Mouse (Mus musculus) frontal cortex, postnatal 14 days (tissue): ENCODE measurements around the gene Fgfr2.

Experiments
- DNase-seq, 2 experiments: peaks; one replicate each; pipeline ENCODE4 v3.0.0; 2022; ENCODE audit warnings: low spot score in 2 of 2

The Fgfr2 gene

DNA sequence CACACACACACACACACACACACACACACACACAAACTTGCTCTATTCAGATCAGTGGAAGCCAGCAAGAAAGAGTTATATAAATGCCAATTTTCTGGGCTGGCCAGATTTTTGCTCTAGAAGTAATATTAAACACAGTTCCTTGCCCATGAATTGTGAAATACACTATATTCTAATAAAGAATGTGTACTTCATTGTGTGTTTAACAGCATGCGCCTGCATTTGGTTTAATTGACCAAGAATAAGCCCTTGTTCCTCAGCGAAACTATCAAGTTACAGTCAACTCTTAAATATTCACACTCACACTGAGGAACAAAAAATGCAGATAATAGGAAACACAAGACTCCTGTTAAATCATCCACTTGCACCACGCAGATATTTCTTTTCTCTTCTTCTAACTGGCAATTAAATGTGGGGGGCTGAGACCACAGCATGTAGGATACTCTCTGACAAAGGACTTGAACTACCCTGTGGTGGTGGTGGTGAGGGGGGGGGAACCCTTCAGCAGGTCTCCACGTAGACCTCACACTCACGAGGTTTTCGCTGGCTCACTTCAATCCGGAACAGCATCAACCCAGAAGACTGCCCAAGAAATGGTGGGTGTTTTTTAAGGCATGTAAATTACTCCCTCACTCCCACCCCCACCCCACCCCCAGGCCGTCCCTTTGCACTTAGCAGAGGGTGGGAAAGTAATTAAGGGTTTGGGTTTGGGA is 2865.0 kb downstream of the Fgfr2 start:
- no peak for DNase-seq

GRCm38 (mm10) chr7:130253264-130253663 is 2869.9 kb downstream of the Fgfr2 start:
- no peak for DNase-seq

DNA sequence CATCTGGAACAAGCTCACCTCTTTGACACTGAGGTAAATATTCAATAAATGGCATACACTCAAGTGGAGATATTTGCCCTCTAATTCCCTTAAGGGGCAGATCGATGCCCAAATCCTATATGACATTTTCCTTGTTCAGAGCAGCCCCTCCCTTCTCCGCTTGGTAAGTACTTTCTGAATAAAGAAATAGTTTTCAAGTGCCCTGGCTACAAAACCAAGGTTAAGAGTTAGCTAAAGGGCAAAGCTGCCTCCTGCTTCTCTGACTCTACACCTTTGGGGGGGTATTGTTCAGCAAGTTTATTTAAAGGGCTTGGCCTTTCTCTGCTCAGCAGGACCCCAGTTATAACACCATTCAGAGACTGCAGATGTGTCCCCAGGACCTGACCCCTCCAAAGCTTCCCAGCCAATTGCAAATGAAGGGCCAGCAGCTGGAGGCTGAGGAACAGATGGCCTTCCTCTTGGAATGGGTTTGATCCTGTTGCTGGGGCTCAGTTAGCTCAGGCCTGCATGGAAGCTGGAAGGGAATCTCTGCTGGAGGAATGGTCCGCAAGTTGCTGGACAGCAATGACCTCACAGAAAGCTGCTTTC is 2871.1 kb downstream of the Fgfr2 start:
- no peak for DNase-seq

- DNase-seq = no peak
These were observed 2872.2 kb downstream of the Fgfr2 start for GRCm38 (mm10) chr7:130250994-130251393.

GRCm38 (mm10) chr7:130248403-130248802 is 2874.7 kb downstream of the Fgfr2 start:
- no peak for DNase-seq

GRCm38 (mm10) chr7:130247831-130248230 is 2875.3 kb downstream of the Fgfr2 start:
- no peak for DNase-seq

- DNase-seq = no peak
These were observed 2876.7 kb downstream of the Fgfr2 start for GRCm38 (mm10) chr7:130246483-130246882.

- DNase-seq = no peak
These were observed 2878.6 kb downstream of the Fgfr2 start for GRCm38 (mm10) chr7:130244545-130244944.

- DNase-seq = no peak
These were observed 2879.3 kb downstream of the Fgfr2 start for GRCm38 (mm10) chr7:130243811-130244210.

GRCm38 (mm10) chr7:130240191-130240590 is 2883.0 kb downstream of the Fgfr2 start:
- DNase-seq = no peak

GRCm38 (mm10) chr7:130237244-130237643 is 2885.9 kb downstream of the Fgfr2 start:
- DNase-seq = no peak

DNA sequence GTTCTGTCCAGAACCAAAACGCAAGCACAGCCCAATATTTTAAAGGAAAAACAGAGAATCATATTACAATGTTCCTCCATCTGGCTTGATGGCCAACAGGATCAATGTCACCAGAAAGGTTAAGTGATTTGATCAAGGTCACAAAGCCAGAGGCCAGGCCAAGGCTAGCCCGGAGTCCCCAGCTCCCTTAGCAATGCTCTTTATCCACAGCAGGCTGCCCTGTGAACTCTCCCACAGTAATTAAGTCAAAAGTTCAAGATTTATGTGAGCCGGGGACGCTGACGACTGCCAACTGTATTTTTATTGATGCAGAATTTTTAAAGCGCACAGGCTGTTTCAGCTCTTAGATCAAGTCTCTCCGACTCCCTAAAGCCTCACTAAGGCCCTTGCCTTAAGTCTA is 2889.4 kb downstream of the Fgfr2 start:
- DNase-seq = no peak

DNA sequence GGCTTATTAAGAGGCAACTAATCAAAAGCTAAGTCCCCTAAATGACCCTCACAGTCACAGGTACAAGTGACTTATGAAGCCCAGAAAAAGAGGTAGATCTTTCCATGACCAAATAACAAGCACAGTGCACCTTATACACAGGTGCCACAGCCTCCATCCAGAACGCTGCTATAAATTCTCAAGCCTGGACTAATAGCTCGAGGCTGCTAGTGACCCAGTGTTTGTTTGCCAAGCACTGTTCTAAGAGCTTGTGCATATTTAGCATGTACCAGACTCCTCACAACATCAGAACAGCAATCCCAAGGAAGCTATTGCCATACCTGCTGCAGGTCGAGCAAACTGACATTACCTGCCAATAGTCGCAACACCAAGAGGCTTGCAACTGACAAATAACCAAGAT is 2893.1 kb downstream of the Fgfr2 start:
- no peak for DNase-seq

GRCm38 (mm10) chr7:130225227-130225626 is 2897.9 kb downstream of the Fgfr2 start:
- no peak for DNase-seq

DNA sequence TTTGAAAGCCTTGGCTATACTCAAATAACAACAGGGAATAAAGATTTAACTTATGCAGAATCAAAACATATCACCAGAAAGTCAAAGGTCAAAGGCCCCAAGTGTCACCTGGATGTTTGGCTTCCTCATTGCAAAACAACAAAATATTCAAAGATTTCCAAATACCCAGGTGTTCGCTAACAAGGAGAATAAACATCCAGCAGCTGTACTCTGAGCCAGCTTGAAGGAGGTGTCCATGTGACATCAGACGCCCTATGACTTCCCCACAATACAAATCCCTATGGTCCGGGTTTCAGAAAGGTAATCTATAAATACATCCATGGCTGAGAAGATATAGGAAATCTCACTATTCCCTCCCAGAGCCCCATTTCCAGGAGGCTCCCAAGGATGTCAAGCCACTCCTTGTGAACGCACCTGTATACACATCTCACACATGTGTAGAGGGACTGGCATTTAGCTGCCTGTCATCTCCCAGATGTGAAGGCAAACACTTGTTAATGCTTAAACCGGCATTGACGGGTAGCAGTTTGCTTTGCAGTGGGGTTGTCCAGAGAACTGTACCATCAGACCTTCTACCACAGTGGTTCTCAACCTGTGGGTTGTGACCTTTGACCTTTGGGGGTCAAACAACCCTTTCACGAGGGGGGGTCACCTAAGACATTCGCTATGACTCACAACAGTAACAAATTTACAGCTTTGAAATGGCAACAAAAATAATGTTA is 2900.4 kb downstream of the Fgfr2 start:
- DNase-seq = no peak

GRCm38 (mm10) chr7:130221661-130222387 is 2901.3 kb downstream of the Fgfr2 start:
- DNase-seq = no peak

DNA sequence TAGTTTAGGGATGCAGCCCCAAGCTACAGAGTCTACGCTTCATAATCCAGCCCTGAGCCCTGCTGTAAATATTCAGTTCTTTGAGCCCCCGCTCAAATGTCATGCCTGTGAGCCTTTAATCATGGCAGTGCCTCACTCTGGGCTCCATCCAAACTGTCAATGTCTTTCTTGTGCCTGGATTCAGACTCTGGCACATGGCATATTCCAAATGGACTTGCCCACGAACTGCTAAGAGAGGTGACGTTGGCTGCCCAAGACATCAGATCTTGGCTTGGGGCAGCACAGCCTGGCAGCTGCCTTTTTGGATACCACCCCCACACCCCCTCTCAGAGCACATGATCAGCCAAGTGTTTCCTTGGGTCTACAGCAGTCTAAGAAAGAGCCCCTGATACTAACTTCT is 2902.5 kb downstream of the Fgfr2 start:
- DNase-seq = no peak

GRCm38 (mm10) chr7:130219844-130220243 is 2903.3 kb downstream of the Fgfr2 start:
- DNase-seq = no peak

GRCm38 (mm10) chr7:130216272-130216671 is 2906.9 kb downstream of the Fgfr2 start:
- no peak for DNase-seq

DNA sequence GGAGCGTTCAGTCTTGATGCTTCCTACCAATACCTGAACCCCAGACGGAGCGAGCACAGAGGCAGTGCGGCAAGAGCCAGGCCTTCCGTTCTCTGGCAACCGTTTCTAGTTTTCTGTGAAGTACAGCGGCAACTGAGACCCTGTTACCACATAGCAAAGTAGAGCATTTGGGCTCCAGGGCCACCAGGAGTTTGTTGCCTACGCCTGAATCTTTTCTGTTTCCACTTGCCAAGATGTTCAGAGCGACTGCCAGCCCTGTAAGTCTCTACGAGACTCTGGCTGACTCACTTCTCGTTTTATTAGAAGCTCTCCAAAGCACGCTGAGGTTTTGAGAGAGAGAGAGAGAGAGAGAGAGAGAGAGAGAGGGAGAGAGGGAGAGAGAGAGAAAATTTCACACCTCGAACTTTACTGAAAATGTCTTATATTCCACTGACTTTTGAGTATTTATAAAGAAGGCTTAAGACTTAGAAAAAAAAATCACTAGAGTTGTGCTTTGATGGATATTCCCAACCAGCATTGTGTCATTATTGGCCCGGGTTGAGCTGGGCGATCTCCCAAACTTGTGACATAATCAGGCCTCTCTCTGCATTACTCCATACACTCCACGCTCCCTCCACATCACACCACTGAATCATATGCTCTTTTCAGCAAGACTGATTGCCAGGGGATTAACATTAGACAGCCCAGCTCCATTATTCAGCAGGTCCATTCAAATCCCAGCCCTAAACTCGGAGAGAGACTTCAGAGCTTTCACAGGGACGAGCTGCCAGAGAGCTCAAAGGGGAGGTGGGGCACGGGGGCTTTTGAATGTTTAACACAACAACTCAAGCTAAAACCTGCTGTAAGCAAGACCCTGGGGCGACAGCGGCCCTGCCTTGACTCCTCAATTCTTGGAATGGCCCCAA is 2907.6 kb downstream of the Fgfr2 start:
- peak; percentile 12 to 27 for DNase-seq

- DNase-seq = no peak
These were observed 2910.0 kb downstream of the Fgfr2 start for GRCm38 (mm10) chr7:130213156-130213555.
